Mouse (Mus musculus) kidney, adult 2 months (tissue): ENCODE results near the gene Cdc42se1.

Experiments
- CTCF ChIP-seq: fragments of 200-500 bp; conservative IDR thresholded peaks from 2 replicates; pipeline ENCODE4 v1.5.1; 2011; ENCODE audit warnings: low read depth, mild to moderate bottlenecking, control low read depth, low read length, moderate library complexity, mixed read lengths; ENCODE audit not compliant: insufficient read depth, insufficient read length
- POLR2A ChIP-seq: fragments of 200-500 bp; IDR thresholded peaks from one replicate; pipeline ENCODE4 v1.6.1; 2011; ENCODE audit warnings: low read depth, low read length, control low read depth

GRCm38 (mm10) chr3:95195772-95196171, 32.8 kb upstream of the Cdc42se1 start:
- TF ChIP-seq POLR2A (no peak), CTCF (no peak)
